Mouse (Mus musculus) Muller cell, postnatal 12 days (primary cell): ENCODE results near the gene Fetub.
"Not testable (repeated sequence)": the region's sequence is repeated elsewhere in the genome, so short reads cannot be mapped to it uniquely, and the experiment has no call there.

Experiments
- DNase-seq: peaks from one replicate; pipeline ENCODE4 v3.0.0-alpha.2; 2015; ENCODE audit errors: inconsistent ontology term

The Fetub gene

DNA sequence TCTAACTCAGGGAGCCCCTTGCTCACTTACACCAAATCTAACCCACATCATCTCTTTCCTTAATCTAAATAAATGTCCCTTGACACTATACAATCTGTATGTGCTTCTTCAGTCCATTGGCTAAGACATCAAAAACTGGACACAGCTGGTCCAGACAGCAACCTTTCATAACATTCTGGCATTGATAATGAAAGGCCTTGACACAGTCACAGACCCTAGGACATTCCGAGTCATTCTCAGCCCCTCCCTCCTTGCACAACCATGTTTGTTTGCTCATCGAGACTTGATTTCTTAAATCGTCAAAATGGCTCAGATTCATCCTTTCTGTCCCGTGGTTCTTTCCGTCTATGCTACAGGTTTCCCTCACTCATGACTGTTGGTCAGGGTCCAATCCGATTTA is 8.8 kb upstream of the Fetub start:
- no peak for DNase-seq

DNA sequence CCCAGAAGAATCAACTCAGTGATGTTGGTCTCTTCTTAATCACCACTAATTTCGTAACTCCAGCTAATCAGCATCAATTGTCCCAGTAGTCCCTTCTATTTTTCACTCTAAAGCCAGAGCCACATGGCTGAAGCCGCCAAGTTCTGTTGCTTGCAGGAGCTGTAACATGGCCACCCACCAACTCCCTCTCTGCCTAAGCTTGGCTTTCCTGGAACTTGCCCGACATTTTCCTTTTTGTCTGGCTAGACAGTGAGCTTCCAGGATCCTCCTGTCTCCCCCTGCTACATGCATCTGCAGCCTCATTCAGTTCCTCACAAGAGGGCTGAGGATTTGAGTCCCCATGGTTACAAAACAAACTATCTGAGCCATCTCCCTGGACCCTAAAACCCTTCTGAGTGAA is 6.1 kb upstream of the Fetub start:
- DNase-seq: peak; percentile 8

DNA sequence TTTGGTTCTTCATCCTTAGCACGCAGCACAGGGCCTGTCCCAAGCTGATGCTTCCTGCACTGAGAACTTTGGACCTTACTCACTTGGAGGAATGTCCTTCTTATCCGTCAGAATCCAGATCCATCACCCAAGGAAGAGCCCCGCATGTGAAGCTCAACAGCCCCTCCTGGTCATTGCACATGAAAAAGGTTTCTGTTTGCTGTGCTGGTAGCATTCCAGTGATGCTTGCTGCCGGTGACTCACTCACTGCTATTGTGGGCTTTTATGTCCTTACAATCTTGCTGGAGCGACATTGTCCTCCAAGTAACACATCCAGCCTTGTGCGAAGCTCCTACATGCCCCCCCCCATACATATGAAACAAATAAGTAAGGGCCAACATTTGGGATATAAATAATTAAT is 5.2 kb upstream of the Fetub start:
- DNase-seq: peak; percentile 82

- peak; percentile 6 for DNase-seq
Measured at GRCm38 (mm10) chr16:22914276-22914675, 3.9 kb upstream of the Fetub start.

DNA sequence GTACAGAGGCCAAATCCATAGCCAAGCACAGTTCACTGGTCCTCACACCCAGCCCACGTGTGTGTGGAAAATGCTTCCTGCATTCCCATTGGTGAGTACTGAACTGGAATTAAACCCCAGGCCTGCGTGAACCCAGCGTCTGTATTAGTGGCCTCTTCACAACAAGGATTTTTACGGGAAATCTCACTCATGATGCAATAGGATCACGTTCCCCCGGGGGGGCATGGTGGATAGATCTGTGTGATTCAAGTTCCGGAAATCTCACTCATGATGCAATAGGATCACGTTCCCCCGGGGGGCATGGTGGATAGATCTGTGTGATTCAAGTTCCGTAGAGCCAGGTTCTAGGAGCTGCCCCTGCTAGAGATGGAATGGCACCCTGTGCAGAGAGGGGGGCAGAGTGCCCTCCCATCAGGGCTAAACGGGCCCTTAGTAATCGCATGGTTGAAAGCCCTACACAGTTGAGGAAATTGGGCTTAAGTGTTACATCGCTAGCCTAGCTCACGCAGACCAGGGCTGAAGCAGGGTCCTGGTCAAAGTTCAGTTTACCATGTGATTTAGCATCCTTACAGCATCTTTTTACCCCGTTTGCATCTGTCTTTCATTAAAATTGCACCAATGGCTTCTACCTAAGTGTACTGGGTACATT is 654 bp downstream of the Fetub start:
- peak; percentile 13 for DNase-seq

- DNase-seq: peak; percentile 25
Measured at GRCm38 (mm10) chr16:22919971-22920854, 2.1 kb downstream of the Fetub start.

DNA sequence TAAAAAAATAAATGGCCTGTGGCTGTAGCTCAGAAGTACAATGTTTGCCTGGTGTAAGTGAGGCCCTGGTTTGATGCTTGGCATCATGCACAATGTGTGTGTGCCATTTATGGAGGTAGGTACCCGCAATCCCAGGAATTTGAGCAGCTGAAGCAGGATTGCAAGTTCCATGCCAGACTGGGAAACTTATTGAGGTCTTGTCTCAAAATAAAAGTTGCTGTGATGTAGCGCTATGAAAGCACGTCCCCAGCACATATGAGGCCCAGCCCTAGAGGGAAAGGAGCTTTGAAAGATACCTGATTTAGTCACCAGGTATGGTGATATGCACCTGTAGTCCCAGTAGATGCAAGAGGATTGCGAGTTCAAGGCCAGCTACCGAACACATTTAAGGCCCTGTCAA is 3.6 kb downstream of the Fetub start:
- no peak for DNase-seq

- DNase-seq: no peak
Measured at GRCm38 (mm10) chr16:22922433-22922832, 4.3 kb downstream of the Fetub start.

DNA sequence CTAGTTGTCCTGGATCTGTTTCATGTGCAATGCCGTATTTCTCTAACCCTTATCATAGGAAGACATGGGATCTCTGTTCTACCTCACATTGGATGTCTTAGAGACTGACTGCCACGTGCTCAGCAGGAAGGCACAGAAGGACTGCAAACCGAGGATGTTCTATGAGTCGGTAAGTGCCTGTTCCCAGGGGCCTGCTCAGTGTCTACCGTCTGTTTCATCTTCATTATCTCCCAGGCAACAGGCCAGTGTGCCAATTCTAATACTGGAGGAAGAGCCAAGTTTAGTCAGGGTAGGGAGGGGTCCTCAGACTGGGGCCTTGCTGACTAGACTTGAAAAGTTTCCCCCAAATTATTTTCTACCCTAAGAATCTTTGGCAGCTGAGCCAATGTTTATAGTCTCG is 11.4 kb downstream of the Fetub start:
- DNase-seq: no peak

- DNase-seq: no peak
Measured at GRCm38 (mm10) chr16:22931431-22932200, 13.5 kb downstream of the Fetub start.

DNA sequence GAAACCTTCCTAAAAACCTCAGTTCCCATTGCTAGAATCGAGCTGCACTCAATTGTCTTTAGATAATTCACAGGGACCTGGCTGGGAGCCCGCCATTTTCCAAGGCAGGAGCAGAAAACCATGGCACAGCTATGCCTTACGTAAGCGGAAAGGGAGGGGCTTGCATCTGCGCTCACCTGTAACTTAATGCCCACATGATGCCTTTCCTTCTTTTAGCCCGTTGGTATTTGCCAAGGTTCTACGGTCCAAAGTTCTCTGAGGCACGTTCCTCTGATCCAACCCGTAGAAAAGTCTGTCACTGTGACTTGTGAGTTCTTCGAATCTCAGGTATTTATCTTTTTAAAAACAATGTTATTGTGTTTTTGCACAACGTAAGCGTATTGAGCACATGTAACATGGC is 19.5 kb downstream of the Fetub start:
- DNase-seq: no peak

GRCm38 (mm10) chr16:22938541-22938940 is 20.4 kb downstream of the Fetub start:
- no peak for DNase-seq

DNA sequence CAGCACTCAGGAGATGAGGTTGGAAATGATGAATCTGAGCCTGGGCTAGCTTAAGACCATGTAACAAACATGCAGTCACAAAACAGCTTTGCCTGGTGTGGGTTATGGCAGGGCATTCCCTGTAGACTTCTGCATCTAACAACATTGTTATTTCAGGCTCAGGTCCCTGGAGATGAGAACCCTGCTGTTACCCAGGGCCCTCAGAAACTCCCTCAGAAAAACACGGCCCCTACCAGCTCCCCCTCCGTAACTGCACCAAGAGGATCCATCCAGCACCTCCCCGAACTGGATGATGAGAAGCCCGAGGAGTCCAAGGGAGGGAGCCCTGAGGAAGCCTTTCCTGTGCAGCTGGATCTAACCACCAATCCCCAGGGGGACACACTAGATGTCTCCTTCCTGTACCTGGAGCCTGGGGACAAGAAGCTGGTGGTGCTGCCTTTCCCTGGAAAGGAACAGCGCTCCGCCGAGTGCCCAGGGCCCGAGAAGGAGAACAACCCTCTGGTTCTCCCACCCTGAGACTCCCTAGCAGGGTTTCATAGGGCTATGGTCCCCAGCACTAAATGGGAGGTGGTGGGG is 21.1 kb downstream of the Fetub start:
- no peak for DNase-seq

- DNase-seq: not testable (repeated sequence)
Measured at GRCm38 (mm10) chr16:22941825-22942476, 23.8 kb downstream of the Fetub start.

- no peak for DNase-seq
Measured at GRCm38 (mm10) chr16:22947371-22947770, 29.2 kb downstream of the Fetub start.

GRCm38 (mm10) chr16:22950840-22951395 is 32.8 kb downstream of the Fetub start, which contains the start of gene Hrg:
Gene Hrg, plus strand, starts transcription at chr16:22951072.
- no peak for DNase-seq

GRCm38 (mm10) chr16:22953069-22953468 is 34.9 kb downstream of the Fetub start:
- no peak for DNase-seq

- DNase-seq: no peak
Measured at GRCm38 (mm10) chr16:22955397-22956084, 37.4 kb downstream of the Fetub start.

GRCm38 (mm10) chr16:22956085-22956439 is 37.9 kb downstream of the Fetub start:
- no peak for DNase-seq

- no peak for DNase-seq
Measured at GRCm38 (mm10) chr16:22961073-22961472, 42.9 kb downstream of the Fetub start.

- peak; percentile 54 for DNase-seq
Measured at GRCm38 (mm10) chr16:22962256-22962655, 44.1 kb downstream of the Fetub start.
